Mouse (Mus musculus): ENCODE measurements around the gene Sec1. TPM values are rescaled to one million over a fixed set of nuclear protein-coding genes. Genes with fewer than 3 reads are reported as not detected.

The Sec1 gene
- polyA plus RNA-seq, 1 experiment = not detected

GRCm38 (mm10) chr7:45637710-45638109 lies 56.5 kb downstream of the Sec1 start:
- Histone ChIP-seq H3K4me3 (ENCODE audit: insufficient read depth, low read depth, low read length) (no peak overlapping the region), H3K27ac (replicated peaks; ENCODE audit: low read depth, low read length) (no peak overlapping the region), H3K4me1 (ENCODE audit: control insufficient read depth, insufficient read depth, insufficient read length, low read length) (peaks cover 30% of the 10 kb centered on the region)

DNA sequence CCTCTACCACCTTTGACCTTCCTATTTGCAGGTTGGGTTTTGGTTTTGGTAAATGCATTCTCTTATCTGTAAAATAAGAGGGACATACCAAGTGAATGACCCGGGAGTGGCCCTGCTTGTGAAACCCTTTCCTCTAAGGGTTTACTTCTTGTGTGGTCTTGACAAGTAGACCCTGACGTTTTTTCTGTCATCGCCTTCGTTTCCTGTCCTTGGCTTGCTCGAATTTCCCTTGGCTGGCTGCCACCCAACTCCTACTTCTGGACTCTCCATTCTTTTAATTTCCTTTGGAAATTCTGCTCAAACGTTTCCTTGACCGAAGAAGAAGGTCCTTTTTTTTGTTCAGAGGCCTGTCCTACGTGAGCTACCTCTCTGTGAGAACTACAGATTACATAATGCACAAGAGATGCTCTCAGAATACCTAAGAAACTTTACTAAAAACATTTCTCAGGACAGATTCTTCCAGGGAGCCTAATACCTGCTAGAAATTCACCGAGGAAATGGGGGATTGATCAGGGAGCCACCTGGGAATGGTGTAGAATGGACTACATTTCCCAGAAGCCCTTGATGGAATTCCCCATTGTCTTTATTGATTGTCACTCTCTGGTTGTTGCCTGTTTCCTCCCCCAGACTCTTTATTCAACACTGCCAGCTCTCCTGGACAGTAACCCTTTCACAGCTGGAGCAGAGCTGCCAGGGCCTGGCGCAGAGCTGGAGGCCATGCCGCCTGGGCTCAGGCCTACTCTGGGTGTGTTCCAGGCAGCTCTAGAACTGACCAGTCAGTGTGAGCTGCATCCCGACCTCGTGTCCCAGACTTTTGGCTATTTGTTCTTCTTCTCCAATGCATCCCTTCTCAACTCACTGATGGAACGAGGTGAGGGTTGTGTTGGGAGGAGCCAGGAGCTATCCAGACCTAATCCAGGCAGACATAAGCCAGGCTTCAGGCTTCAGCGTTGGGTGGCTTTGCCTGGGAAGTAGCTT lies 58.2 kb downstream of the Sec1 start:
- H3K27ac ChIP-seq (replicated peaks; ENCODE audit: low read depth, low read length) = peak overlapping the region; percentile 84
- no peak overlapping the region for H3K4me3 ChIP-seq (ENCODE audit: insufficient read depth, low read depth, low read length)
- peaks cover 23% of the 10 kb centered on the region for H3K4me1 ChIP-seq (ENCODE audit: control insufficient read depth, insufficient read depth, insufficient read length, low read length)

- no peak overlapping the region for H3K4me3 ChIP-seq (ENCODE audit: insufficient read depth, low read depth, low read length)
- H3K27ac ChIP-seq (replicated peaks; ENCODE audit: low read depth, low read length) = peak overlapping the region; percentile 84
- peaks cover 16% of the 10 kb centered on the region for H3K4me1 ChIP-seq (ENCODE audit: control insufficient read depth, insufficient read depth, insufficient read length, low read length)
Measured at GRCm38 (mm10) chr7:45634946-45635681, 59.1 kb downstream of the Sec1 start.

DNA sequence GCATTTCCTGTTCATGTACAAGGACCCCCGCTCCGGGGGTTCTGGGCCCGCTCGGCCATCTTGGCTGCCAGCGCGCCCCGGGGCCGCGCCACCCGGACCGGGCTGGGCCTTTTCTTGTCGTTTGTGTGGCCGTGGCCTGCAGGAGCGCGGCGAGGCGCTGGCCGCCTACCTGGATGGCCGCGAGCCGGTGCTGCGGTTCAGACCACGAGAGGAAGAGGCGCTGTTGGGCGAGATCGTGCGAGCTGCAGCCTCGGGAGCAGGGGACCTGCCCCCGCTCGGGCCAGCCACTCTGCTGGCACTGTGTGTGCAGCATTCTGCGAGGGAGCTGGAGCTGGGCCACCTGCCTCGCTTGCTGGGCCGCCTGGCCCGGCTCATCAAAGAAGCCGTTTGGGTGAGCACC lies 61.7 kb downstream of the Sec1 start:
- Histone ChIP-seq H3K27ac (replicated peaks; ENCODE audit: low read depth, low read length) (no peak overlapping the region), H3K4me3 (ENCODE audit: insufficient read depth, low read depth, low read length) (peak overlapping the region; percentile 2; the same call in 1 of the 2 replicates), H3K4me1 (ENCODE audit: control insufficient read depth, insufficient read depth, insufficient read length, low read length) (peaks cover 12% of the 10 kb centered on the region)

DNA sequence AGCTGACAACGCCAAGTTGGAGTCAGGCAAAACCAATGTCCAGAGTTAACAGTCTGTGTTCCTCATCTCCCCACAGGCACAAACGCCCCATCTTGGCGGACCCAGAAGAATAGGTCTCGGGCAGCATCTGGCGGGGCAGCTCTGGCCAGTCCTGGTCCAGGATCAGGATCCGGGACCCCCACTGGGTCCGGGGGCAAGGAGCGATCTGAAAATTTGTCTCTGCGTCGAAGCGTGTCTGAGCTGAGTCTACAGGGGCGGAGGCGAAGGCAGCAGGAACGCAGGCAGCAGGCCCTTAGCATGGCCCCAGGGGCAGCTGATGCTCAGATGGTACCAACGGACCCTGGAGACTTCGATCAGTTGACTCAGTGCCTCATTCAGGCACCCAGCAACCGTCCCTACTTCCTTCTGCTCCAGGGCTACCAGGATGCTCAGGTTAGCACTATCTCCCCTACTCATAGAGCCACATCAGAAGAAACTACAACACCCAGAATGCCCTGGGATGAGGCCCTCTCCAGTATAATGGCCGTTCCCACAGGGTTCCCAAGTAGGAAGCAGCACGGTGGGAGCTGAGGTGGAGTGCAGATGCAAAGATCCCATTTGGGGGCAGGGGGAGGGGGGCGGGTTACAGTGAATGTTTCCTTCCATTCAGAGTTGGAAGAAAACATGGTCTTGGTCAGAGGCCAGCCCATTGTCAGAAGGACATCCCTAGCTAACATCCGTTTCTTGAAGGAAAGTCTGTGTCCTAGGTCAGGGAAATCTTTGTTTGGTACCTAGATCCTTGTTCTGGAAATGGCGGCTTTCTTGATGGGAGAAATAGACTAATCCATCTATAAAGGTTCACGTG lies 63.9 kb downstream of the Sec1 start:
- peak overlapping the region; percentile 64 for H3K27ac ChIP-seq (replicated peaks; ENCODE audit: low read depth, low read length)
- H3K4me3 ChIP-seq (ENCODE audit: insufficient read depth, low read depth, low read length) = peak overlapping the region; percentile 32
- peaks cover 4% of the 10 kb centered on the region for H3K4me1 ChIP-seq (ENCODE audit: control insufficient read depth, insufficient read depth, insufficient read length, low read length)

DNA sequence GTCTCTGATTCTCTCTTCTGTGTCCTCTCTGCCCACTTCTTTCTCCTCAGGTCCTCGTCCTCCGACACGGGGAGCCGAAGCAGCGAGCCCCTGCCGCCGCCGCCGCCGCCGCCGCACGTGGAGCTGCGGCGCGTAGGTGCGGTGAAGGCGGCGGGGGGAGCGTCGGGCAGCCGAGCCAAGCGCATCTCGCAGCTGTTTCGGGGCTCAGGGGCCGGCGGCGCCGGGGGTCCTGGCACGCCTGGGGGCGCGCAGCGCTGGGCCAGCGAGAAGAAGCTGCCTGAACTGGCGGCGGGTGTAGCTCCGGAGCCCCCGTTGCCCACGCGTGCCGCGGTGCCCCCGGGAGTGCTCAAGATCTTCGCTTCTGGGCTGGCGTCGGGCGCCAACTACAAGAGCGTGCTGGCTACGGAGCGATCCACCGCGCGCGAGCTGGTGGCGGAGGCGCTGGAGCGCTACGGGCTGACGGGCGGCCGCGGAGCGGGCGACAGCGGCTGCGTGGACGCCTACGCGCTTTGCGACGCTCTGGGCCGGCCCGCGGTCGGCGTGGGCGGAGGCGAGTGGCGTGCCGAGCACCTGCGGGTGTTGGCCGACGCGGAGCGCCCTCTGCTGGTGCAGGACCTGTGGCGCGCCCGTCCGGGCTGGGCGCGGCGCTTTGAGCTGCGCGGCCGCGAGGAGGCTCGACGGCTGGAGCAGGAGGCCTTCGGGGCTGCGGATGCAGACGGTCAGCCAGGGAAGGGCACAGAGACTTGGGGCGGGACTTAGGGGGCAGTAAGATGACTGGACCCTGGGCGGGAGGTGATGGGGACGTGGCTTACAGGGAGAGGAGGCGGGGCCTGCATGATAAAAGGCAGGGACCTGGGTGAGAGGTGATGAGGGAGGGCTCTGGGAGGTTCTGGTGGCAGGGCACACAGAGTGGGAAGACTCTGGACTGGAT lies 65.6 kb downstream of the Sec1 start:
- Histone ChIP-seq H3K27ac (replicated peaks; ENCODE audit: low read depth, low read length) (peak overlapping the region; percentile 99), H3K4me3 (ENCODE audit: insufficient read depth, low read depth, low read length) (peak overlapping the region; percentile 93), H3K4me1 (ENCODE audit: control insufficient read depth, insufficient read depth, insufficient read length, low read length) (no peaks in the 10 kb centered on the region; the same call in 1 of the 2 replicates)

Other genes with a start within 250 kb of the Sec1 start
- gene Ftl1, start 234.5 kb downstream of the Sec1 start, polyA plus RNA-seq (2012; ENCODE audit: insufficient read depth, insufficient read length, missing spikeins) = 1,179 and 1,214 TPM in 2 replicates
- 20.1 and 26.9 TPM in 2 replicates for gene Bax, start 227.5 kb downstream of the Sec1 start, polyA plus RNA-seq (2012; ENCODE audit: insufficient read depth, insufficient read length, missing spikeins)
- not detected in 2 replicates for gene Tulp2, start 212.5 kb downstream of the Sec1 start, polyA plus RNA-seq (2012; ENCODE audit: insufficient read depth, insufficient read length, missing spikeins)
- gene Gm45808, start 207.6 kb downstream of the Sec1 start, polyA plus RNA-seq (2012; ENCODE audit: insufficient read depth, insufficient read length, missing spikeins) = 6.9 TPM in 1 of 2 replicates, not detected in the other
- gene Dhdh, start 205.6 kb downstream of the Sec1 start, polyA plus RNA-seq (2012; ENCODE audit: insufficient read depth, insufficient read length, missing spikeins) = 145 and 190 TPM in 2 replicates
- 78.6 and 108 TPM in 2 replicates for gene Nucb1, start 184.0 kb downstream of the Sec1 start, polyA plus RNA-seq (2012; ENCODE audit: insufficient read depth, insufficient read length, missing spikeins)
- 12.6 and 24.6 TPM in 2 replicates for gene Ppp1r15a, start 168.1 kb downstream of the Sec1 start, polyA plus RNA-seq (2012; ENCODE audit: insufficient read depth, insufficient read length, missing spikeins)
- 1.9 and 3.3 TPM in 2 replicates for gene Plekha4, start 168.1 kb downstream of the Sec1 start, polyA plus RNA-seq (2012; ENCODE audit: insufficient read depth, insufficient read length, missing spikeins)
- gene Hsd17b14, start 139.5 kb downstream of the Sec1 start, polyA plus RNA-seq (2012; ENCODE audit: insufficient read depth, insufficient read length, missing spikeins) = not detected in 2 replicates
- gene Bcat2, start 124.2 kb downstream of the Sec1 start, polyA plus RNA-seq (2012; ENCODE audit: insufficient read depth, insufficient read length, missing spikeins) = 82.0 and 135 TPM in 2 replicates
- 2.0 TPM in 1 of 2 replicates, not detected in the other for gene Fgf21, start 78.9 kb downstream of the Sec1 start, polyA plus RNA-seq (2012; ENCODE audit: insufficient read depth, insufficient read length, missing spikeins)
- not detected in 2 replicates for gene Fut1, start 77.1 kb downstream of the Sec1 start, polyA plus RNA-seq (2012; ENCODE audit: insufficient read depth, insufficient read length, missing spikeins)
- 0.63 TPM in 1 of 2 replicates, not detected in the other for gene Izumo1, start 72.6 kb downstream of the Sec1 start, polyA plus RNA-seq (2012; ENCODE audit: insufficient read depth, insufficient read length, missing spikeins)
- gene Rasip1, start 66.9 kb downstream of the Sec1 start, polyA plus RNA-seq (2012; ENCODE audit: insufficient read depth, insufficient read length, missing spikeins) = 4.3 and 9.3 TPM in 2 replicates
- 1.5 TPM in 1 of 2 replicates, not detected in the other for gene Mamstr, start 54.4 kb downstream of the Sec1 start, polyA plus RNA-seq (2012; ENCODE audit: insufficient read depth, insufficient read length, missing spikeins)
- gene Fut2, start 28.0 kb downstream of the Sec1 start, polyA plus RNA-seq (2012; ENCODE audit: insufficient read depth, insufficient read length, missing spikeins) = not detected in 2 replicates
- not detected in 2 replicates for gene Ntn5, start 10.4 kb downstream of the Sec1 start, polyA plus RNA-seq (2012; ENCODE audit: insufficient read depth, insufficient read length, missing spikeins)
- gene Car11, start 5.4 kb upstream of the Sec1 start, polyA plus RNA-seq (2012; ENCODE audit: insufficient read depth, insufficient read length, missing spikeins) = 12.1 and 17.1 TPM in 2 replicates
- gene Dbp, start 10.7 kb upstream of the Sec1 start, polyA plus RNA-seq (2012; ENCODE audit: insufficient read depth, insufficient read length, missing spikeins) = 23.3 and 31.5 TPM in 2 replicates
- 445 and 504 TPM in 2 replicates for gene Rpl18, start 21.1 kb upstream of the Sec1 start, polyA plus RNA-seq (2012; ENCODE audit: insufficient read depth, insufficient read length, missing spikeins)
- gene Sphk2, start 23.6 kb upstream of the Sec1 start, polyA plus RNA-seq (2012; ENCODE audit: insufficient read depth, insufficient read length, missing spikeins) = 9.2 and 9.9 TPM in 2 replicates
- gene Fam83e, start 26.8 kb upstream of the Sec1 start, polyA plus RNA-seq (2012; ENCODE audit: insufficient read depth, insufficient read length, missing spikeins) = not detected in 2 replicates
- gene Spaca4, start 31.4 kb upstream of the Sec1 start, polyA plus RNA-seq (2012; ENCODE audit: insufficient read depth, insufficient read length, missing spikeins) = not detected in 2 replicates
- gene Lmtk3, start 89.3 kb upstream of the Sec1 start, polyA plus RNA-seq (2012; ENCODE audit: insufficient read depth, insufficient read length, missing spikeins) = 0.36 and 0.46 TPM in 2 replicates
- gene Sult2b1, start 90.3 kb upstream of the Sec1 start, polyA plus RNA-seq (2012; ENCODE audit: insufficient read depth, insufficient read length, missing spikeins) = 0.87 and 1.1 TPM in 2 replicates
- 39.1 and 45.5 TPM in 2 replicates for gene Cyth2, start 120.2 kb upstream of the Sec1 start, polyA plus RNA-seq (2012; ENCODE audit: insufficient read depth, insufficient read length, missing spikeins)
- 1.1 TPM in 1 of 2 replicates, not detected in the other for gene Kcnj14, start 130.4 kb upstream of the Sec1 start, polyA plus RNA-seq (2012; ENCODE audit: insufficient read depth, insufficient read length, missing spikeins)
- gene Grwd1, start 136.5 kb upstream of the Sec1 start, polyA plus RNA-seq (2012; ENCODE audit: insufficient read depth, insufficient read length, missing spikeins) = 5.5 and 6.6 TPM in 2 replicates
- 95.6 and 96.1 TPM in 2 replicates for gene Kdelr1, start 178.4 kb upstream of the Sec1 start, polyA plus RNA-seq (2012; ENCODE audit: insufficient read depth, insufficient read length, missing spikeins)
- gene Grin2d, start 184.0 kb upstream of the Sec1 start, polyA plus RNA-seq (2012; ENCODE audit: insufficient read depth, insufficient read length, missing spikeins) = not detected in 2 replicates
- not detected in 2 replicates for gene Syngr4, start 202.3 kb upstream of the Sec1 start, polyA plus RNA-seq (2012; ENCODE audit: insufficient read depth, insufficient read length, missing spikeins)
- gene Tmem143, start 202.5 kb upstream of the Sec1 start, polyA plus RNA-seq (2012; ENCODE audit: insufficient read depth, insufficient read length, missing spikeins) = 151 and 189 TPM in 2 replicates
- gene Emp3, start 227.0 kb upstream of the Sec1 start, polyA plus RNA-seq (2012; ENCODE audit: insufficient read depth, insufficient read length, missing spikeins) = 18.1 and 29.0 TPM in 2 replicates
- gene Ccdc114, start 229.7 kb upstream of the Sec1 start, polyA plus RNA-seq (2012; ENCODE audit: insufficient read depth, insufficient read length, missing spikeins) = 1.2 and 1.7 TPM in 2 replicates